Mouse (Mus musculus): ENCODE measurements around the gene Dqx1. TPM values are rescaled to one million over a fixed set of nuclear protein-coding genes. Genes with fewer than 3 reads are reported as not detected.
A peak's percentile ranks its signal among the peaks of the same experiment; 100 is the strongest.

Dqx1 gene
- polyA plus RNA-seq, 1 experiment from 2014 or later, result 0.62 TPM

DNA sequence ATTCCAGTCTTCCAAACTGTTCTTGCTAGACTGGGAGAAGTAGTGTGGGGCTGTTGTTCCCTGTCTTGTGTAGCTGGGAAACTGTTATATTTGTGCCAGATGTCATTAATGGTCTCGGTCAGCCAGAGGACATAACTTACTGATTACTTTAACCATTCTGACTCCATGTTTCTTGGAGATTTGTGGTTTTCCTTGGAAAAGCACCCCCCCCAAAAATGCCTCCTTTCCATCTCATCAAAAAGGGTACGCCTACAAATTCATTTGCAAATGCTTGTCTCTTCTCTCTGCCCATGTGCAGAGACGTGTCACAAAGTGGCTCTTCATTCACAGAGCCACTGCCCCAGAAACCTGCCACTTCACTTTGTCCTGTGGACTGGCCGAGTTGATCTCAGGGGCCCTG lies 33.2 kb upstream of the Dqx1 start:
- Histone ChIP-seq H3K36me3 (ENCODE audit: insufficient read depth) (no peaks in the 10 kb centered on the region), H3K9me3 (ENCODE audit: low read depth, low read length) (no peaks in the 10 kb centered on the region), H3K4me2 (no peak overlapping the region), H3K27ac (ENCODE audit: low read depth) (no peak overlapping the region), H3K9ac (no peak overlapping the region), H3K27me3 (ENCODE audit: insufficient read depth, low read length) (no peaks in the 10 kb centered on the region), H3K4me1 (ENCODE audit: insufficient read depth) (no peaks in the 10 kb centered on the region), H3K4me3 (ENCODE audit: low read depth, low read length) (no peak overlapping the region)
- DNase-seq (no peak), ATAC-seq (ENCODE audit: insufficient read depth) (no peak)
- 46% methylated on average over 4 of the region's 4 CpGs for WGBS
- TF ChIP-seq CTCF (IDR thresholded peaks at IDR 0.05; ENCODE audit: low read depth), result no peak

DNA sequence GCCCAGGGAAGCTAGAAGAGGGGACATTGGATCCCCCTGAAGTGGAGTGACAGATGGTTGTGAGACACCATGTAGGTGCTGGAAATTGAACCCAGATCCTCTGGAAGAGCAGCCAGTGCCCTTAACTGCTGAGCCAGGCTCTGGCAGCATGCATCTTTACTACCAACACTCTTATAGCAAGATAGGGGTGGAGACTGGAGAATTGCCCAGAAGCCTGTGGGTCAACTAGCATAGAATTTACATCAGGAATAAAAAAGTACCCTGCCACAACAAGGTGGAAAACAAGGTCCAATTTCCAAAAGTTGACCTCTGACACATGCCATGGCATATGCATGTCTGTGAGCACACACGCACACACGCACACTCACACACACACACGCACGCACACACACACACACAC lies 32.4 kb upstream of the Dqx1 start:
- no peaks in the 10 kb centered on the region for H3K36me3 ChIP-seq (ENCODE audit: insufficient read depth)
- no peak overlapping the region for H3K4me3 ChIP-seq (ENCODE audit: low read depth, low read length)
- H3K27me3 ChIP-seq (ENCODE audit: insufficient read depth, low read length), result no peaks in the 10 kb centered on the region
- no peaks in the 10 kb centered on the region for H3K4me1 ChIP-seq (ENCODE audit: insufficient read depth)
- WGBS, result 79% methylated on average over 4 of the region's 4 CpGs
- DNase-seq, result no peak
- H3K4me2 ChIP-seq, result no peak overlapping the region
- no peak for TF ChIP-seq CTCF (IDR thresholded peaks at IDR 0.05; ENCODE audit: low read depth)
- no peak overlapping the region for H3K9ac ChIP-seq
- ATAC-seq (ENCODE audit: insufficient read depth), result no peak
- no peak overlapping the region for H3K27ac ChIP-seq (ENCODE audit: low read depth)
- H3K9me3 ChIP-seq (ENCODE audit: low read depth, low read length), result no peaks in the 10 kb centered on the region

DNA sequence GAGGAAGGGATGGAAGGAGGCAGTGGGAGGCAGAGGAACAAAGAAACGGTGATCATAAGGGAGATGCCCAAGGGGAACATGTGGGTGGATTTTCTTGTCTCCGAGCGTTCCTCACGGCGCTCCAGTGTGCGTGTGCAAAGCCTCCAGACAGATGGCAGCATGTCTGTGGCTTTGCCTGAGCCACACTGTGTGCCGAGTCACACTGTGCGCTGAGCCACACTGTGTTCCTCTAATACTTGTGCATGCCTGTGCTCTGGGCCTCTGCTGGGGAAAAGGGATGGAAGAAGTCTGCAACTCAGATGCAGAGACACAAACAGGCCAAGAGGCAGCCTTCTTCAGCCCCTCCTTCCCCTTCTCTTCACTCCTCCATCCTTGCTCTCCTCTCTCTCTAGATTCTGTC lies 30.4 kb upstream of the Dqx1 start:
- ATAC-seq (ENCODE audit: insufficient read depth), result no peak
- Histone ChIP-seq H3K9me3 (ENCODE audit: low read depth, low read length) (no peaks in the 10 kb centered on the region), H3K9ac (no peak overlapping the region), H3K4me1 (ENCODE audit: insufficient read depth) (0 out of 2 replicates have a peak, but pooled peaks cover 3% of the 10 kb centered on the region), H3K27ac (ENCODE audit: low read depth) (no peak overlapping the region), H3K36me3 (ENCODE audit: insufficient read depth) (no peaks in the 10 kb centered on the region), H3K4me2 (no peak overlapping the region), H3K27me3 (ENCODE audit: insufficient read depth, low read length) (no peaks in the 10 kb centered on the region), H3K4me3 (ENCODE audit: low read depth, low read length) (no peak overlapping the region)
- no peak for TF ChIP-seq CTCF (IDR thresholded peaks at IDR 0.05; ENCODE audit: low read depth)
- 72% methylated on average over 8 of the region's 8 CpGs for WGBS
- DNase-seq, result no peak

DNA sequence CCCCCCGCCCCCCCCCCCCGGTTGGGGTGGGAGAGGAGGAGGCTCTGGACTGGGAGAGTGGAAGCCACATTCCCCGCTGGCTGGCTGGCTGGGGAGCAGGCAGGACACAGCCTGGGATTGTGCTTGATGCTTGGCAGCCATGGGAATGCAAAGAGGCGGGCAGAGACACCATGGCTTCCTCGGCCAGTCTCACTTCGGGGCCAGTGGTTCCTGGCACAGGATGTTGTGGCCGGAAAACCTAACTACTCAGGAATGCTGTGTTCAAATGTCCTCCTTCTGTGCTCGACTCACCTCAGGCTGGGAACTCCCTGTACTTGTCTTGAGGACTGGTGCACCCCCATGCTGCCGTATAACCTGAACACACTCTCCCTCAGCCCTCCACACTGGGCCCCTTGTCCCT lies 29.9 kb upstream of the Dqx1 start:
- peak overlapping the region; percentile 18; the same call in 1 of the 2 replicates for H3K4me2 ChIP-seq
- H3K36me3 ChIP-seq (ENCODE audit: insufficient read depth), result no peaks in the 10 kb centered on the region
- WGBS, result 30% methylated on average over 7 of the region's 9 CpGs
- peak; percentile 31; the same call in 1 of the 2 replicates for ATAC-seq (ENCODE audit: insufficient read depth)
- peak; percentile 44 for DNase-seq
- no peak overlapping the region for H3K9ac ChIP-seq
- 0 out of 2 replicates have a peak, but pooled peaks cover 3% of the 10 kb centered on the region for H3K4me1 ChIP-seq (ENCODE audit: insufficient read depth)
- no peak overlapping the region for H3K27ac ChIP-seq (ENCODE audit: low read depth)
- TF ChIP-seq CTCF (IDR thresholded peaks at IDR 0.05; ENCODE audit: low read depth), result no peak
- no peaks in the 10 kb centered on the region for H3K27me3 ChIP-seq (ENCODE audit: insufficient read depth, low read length)
- no peaks in the 10 kb centered on the region for H3K9me3 ChIP-seq (ENCODE audit: low read depth, low read length)
- no peak overlapping the region for H3K4me3 ChIP-seq (ENCODE audit: low read depth, low read length)

DNA sequence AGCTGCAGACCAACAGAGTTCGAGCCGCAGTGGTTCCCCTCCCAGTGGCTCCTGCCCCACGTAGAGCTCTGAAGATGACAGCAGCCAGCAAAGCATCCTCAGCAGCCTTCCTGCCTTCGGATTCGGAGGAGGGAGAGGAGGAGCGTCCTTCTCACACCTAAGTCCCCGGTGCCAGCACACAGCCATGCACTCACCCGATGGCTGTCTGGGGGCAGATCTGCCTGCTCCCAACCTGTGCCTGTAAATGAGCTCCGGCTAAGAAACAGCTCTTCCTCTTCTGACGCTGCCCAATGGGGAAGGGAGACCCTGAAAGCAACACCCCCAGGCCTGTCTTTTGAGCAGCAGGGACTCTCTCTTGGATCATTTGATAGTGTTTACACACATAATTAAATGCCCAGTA lies 27.9 kb upstream of the Dqx1 start:
- no peaks in the 10 kb centered on the region for H3K9me3 ChIP-seq (ENCODE audit: low read depth, low read length)
- H3K36me3 ChIP-seq (ENCODE audit: insufficient read depth), result no peaks in the 10 kb centered on the region
- no peak for TF ChIP-seq CTCF (IDR thresholded peaks at IDR 0.05; ENCODE audit: low read depth)
- no peak for ATAC-seq (ENCODE audit: insufficient read depth)
- WGBS, result 37% methylated on average over 10 of the region's 10 CpGs
- no peaks in the 10 kb centered on the region for H3K27me3 ChIP-seq (ENCODE audit: insufficient read depth, low read length)
- no peak overlapping the region for H3K4me2 ChIP-seq
- H3K4me3 ChIP-seq (ENCODE audit: low read depth, low read length), result no peak overlapping the region
- no peak for DNase-seq
- H3K4me1 ChIP-seq (ENCODE audit: insufficient read depth), result 0 out of 2 replicates have a peak, but pooled peaks cover 7% of the 10 kb centered on the region
- no peak overlapping the region for H3K9ac ChIP-seq
- no peak overlapping the region for H3K27ac ChIP-seq (ENCODE audit: low read depth)

DNA sequence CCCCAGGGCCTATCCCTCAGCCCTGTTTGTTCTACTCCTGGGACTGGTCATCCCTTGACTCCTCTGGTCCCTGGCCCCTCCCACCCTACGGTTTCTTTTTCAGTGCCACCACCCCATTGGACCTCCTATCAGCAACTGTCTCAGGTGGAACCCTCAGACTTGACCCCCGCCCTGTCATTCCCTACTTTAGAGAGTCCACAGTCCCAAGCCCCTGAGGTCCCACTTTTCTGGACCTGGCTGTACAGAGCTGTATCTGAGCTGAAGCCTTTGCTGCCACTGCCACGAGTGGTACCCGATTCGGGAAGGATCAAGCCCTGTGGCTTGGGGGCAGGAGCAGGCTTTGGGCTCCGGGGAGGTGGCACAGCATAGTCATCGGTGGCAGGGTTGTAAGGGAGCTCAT lies 26.5 kb upstream of the Dqx1 start:
- Histone ChIP-seq H3K4me3 (ENCODE audit: low read depth, low read length) (no peak overlapping the region), H3K36me3 (ENCODE audit: insufficient read depth) (no peaks in the 10 kb centered on the region), H3K9ac (no peak overlapping the region), H3K27me3 (ENCODE audit: insufficient read depth, low read length) (no peaks in the 10 kb centered on the region), H3K27ac (ENCODE audit: low read depth) (no peak overlapping the region), H3K9me3 (ENCODE audit: low read depth, low read length) (no peaks in the 10 kb centered on the region), H3K4me2 (no peak overlapping the region), H3K4me1 (ENCODE audit: insufficient read depth) (0 out of 2 replicates have a peak, but pooled peaks cover 7% of the 10 kb centered on the region)
- no peak for TF ChIP-seq CTCF (IDR thresholded peaks at IDR 0.05; ENCODE audit: low read depth)
- 76% methylated on average over 7 of the region's 7 CpGs for WGBS
- ATAC-seq (ENCODE audit: insufficient read depth), result no peak
- DNase-seq, result no peak

DNA sequence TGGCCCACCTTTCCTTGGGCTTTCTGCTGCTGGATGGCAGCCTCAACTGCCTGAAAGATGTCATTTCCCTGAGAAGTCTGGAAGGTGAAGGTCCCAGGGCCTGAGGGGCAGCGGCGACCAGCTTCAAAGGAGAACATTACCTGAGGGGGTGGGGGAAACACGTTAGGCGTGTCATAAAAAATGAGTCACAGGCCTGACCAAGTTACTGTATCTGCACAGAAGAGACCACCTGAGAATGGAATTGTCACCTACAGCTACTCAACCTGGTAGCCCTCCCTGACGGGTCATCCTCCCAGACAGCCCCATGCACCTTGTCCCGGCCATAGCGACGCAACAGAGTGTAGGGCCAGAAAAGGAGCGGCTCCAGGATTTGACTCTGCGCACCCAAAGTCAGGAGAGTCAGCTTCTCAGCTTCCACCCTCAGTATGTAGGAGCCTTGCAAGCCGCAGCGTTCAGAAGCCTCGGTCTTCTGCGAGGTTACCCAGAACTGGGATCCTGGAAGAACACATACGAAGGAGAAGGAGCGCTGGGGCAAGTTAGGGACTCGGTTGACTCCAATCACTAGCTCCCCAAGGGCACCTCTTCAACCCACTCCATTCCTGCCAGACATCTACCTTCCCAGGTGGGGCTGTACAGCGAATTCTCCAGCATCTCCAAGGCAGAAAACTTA lies 25.6 kb upstream of the Dqx1 start:
- Histone ChIP-seq H3K36me3 (ENCODE audit: insufficient read depth) (no peaks in the 10 kb centered on the region), H3K9ac (peak overlapping the region; percentile 66), H3K4me2 (peak overlapping the region; percentile 78), H3K4me1 (ENCODE audit: insufficient read depth) (0 out of 2 replicates have a peak, but pooled peaks cover 8% of the 10 kb centered on the region), H3K27ac (ENCODE audit: low read depth) (no peak overlapping the region), H3K9me3 (ENCODE audit: low read depth, low read length) (no peaks in the 10 kb centered on the region), H3K4me3 (ENCODE audit: low read depth, low read length) (peak overlapping the region; percentile 55), H3K27me3 (ENCODE audit: insufficient read depth, low read length) (no peaks in the 10 kb centered on the region)
- no peak for DNase-seq
- ATAC-seq (ENCODE audit: insufficient read depth), result no peak
- 39% methylated on average over 18 of the region's 18 CpGs for WGBS
- TF ChIP-seq CTCF (IDR thresholded peaks at IDR 0.05; ENCODE audit: low read depth), result no peak

Measured in lung, embryonic 14.5 days (tissue).